Mouse (Mus musculus): ENCODE measurements around the gene Svopl. TPM values are rescaled to one million over a fixed set of nuclear protein-coding genes. Genes with fewer than 3 reads are reported as not detected.

The Svopl gene
- polyA plus RNA-seq, 1 experiment from 2014 or later = 0.66 TPM

GRCm38 (mm10) chr6:38021406-38021805 lies 25.4 kb downstream of the Svopl start:
- H3K27ac ChIP-seq = no peak overlapping the region
- H3K9me3 ChIP-seq = no peaks in the 10 kb centered on the region
- H3K36me3 ChIP-seq = no peaks in the 10 kb centered on the region
- no peak overlapping the region for H3K9ac ChIP-seq
- H3K4me3 ChIP-seq = no peak overlapping the region
- H3K4me1 ChIP-seq = no peaks in the 10 kb centered on the region
- H3K4me2 ChIP-seq (replicated peaks) = no peak overlapping the region
- WGBS = 87% methylated on average over 7 of the region's 7 CpGs
- no peaks in the 10 kb centered on the region for H3K27me3 ChIP-seq (replicated peaks)
- no peak for ATAC-seq (ENCODE audit: low FRiP score, low read depth)

- Histone ChIP-seq H3K27me3 (replicated peaks) (no peaks in the 10 kb centered on the region), H3K4me2 (replicated peaks) (no peak overlapping the region), H3K4me1 (peaks cover 7% of the 10 kb centered on the region; the same call in 1 of the 2 replicates), H3K9ac (no peak overlapping the region), H3K27ac (no peak overlapping the region), H3K9me3 (no peaks in the 10 kb centered on the region), H3K36me3 (no peaks in the 10 kb centered on the region), H3K4me3 (no peak overlapping the region)
- WGBS = 58% methylated on average over 2 of the region's 2 CpGs
- ATAC-seq (ENCODE audit: low FRiP score, low read depth) = peak; percentile 63
These were observed 34.0 kb downstream of the Svopl start for GRCm38 (mm10) chr6:38012829-38013228.

- Histone ChIP-seq H3K9me3 (no peaks in the 10 kb centered on the region), H3K27ac (no peak overlapping the region), H3K4me2 (replicated peaks) (no peak overlapping the region), H3K9ac (no peak overlapping the region), H3K36me3 (no peaks in the 10 kb centered on the region), H3K4me3 (no peak overlapping the region), H3K4me1 (peaks cover 3% of the 10 kb centered on the region; the same call in 1 of the 2 replicates), H3K27me3 (replicated peaks) (no peaks in the 10 kb centered on the region)
- peak; percentile 58; the same call in 1 of the 2 replicates for ATAC-seq (ENCODE audit: low FRiP score, low read depth)
- 12% methylated on average over 6 of the region's 6 CpGs for WGBS
These were observed 39.3 kb downstream of the Svopl start for GRCm38 (mm10) chr6:38007459-38007858.

GRCm38 (mm10) chr6:37967386-37967785 lies 79.4 kb downstream of the Svopl start:
- Histone ChIP-seq H3K27me3 (replicated peaks) (no peaks in the 10 kb centered on the region), H3K9me3 (no peaks in the 10 kb centered on the region), H3K36me3 (peaks cover 61% of the 10 kb centered on the region), H3K4me2 (replicated peaks) (no peak overlapping the region), H3K4me1 (no peaks in the 10 kb centered on the region), H3K9ac (no peak overlapping the region), H3K27ac (no peak overlapping the region), H3K4me3 (no peak overlapping the region)
- 94% methylated on average over 4 of the region's 4 CpGs for WGBS
- no peak for ATAC-seq (ENCODE audit: low FRiP score, low read depth)

- Histone ChIP-seq H3K36me3 (peaks cover 46% of the 10 kb centered on the region), H3K9ac (no peak overlapping the region), H3K27me3 (replicated peaks) (no peaks in the 10 kb centered on the region), H3K27ac (no peak overlapping the region), H3K9me3 (no peaks in the 10 kb centered on the region), H3K4me1 (no peaks in the 10 kb centered on the region), H3K4me2 (replicated peaks) (no peak overlapping the region), H3K4me3 (no peak overlapping the region)
- WGBS = 84% methylated on average over 6 of the region's 6 CpGs
- no peak for ATAC-seq (ENCODE audit: low FRiP score, low read depth)
These were observed 95.5 kb downstream of the Svopl start for GRCm38 (mm10) chr6:37951306-37951705.

- Histone ChIP-seq H3K9ac (no peak overlapping the region), H3K27ac (no peak overlapping the region), H3K27me3 (replicated peaks) (no peaks in the 10 kb centered on the region), H3K36me3 (peaks cover 15% of the 10 kb centered on the region), H3K9me3 (no peaks in the 10 kb centered on the region), H3K4me1 (peaks cover 9% of the 10 kb centered on the region; the same call in 1 of the 2 replicates), H3K4me2 (replicated peaks) (no peak overlapping the region), H3K4me3 (no peak overlapping the region)
- WGBS = 15% methylated on average over 6 of the region's 6 CpGs
- peak; percentile 17; the same call in 1 of the 2 replicates for ATAC-seq (ENCODE audit: low FRiP score, low read depth)
These were observed 110.3 kb downstream of the Svopl start for GRCm38 (mm10) chr6:37936498-37936897.

Other genes with a start within 250 kb of the Svopl start
- 35.5 and 39.6 TPM in 2 replicates for gene Trim24, start 176.2 kb downstream of the Svopl start, polyA plus RNA-seq (2016; fragmentation: Nextera tagmentation; extraction: Ambion mirVana)
- not detected in 2 replicates for gene Tmem213, start 62.3 kb upstream of the Svopl start, polyA plus RNA-seq (2016; fragmentation: Nextera tagmentation; extraction: Ambion mirVana)
- 0.15 TPM in 1 of 2 replicates, not detected in the other for gene Atp6v0a4, start 77.6 kb upstream of the Svopl start, polyA plus RNA-seq (2016; fragmentation: Nextera tagmentation; extraction: Ambion mirVana)
- 12.4 and 13.3 TPM in 2 replicates for gene D630045J12Rik, start 207.0 kb upstream of the Svopl start, polyA plus RNA-seq (2016; fragmentation: Nextera tagmentation; extraction: Ambion mirVana)